Mouse (Mus musculus) left cerebral cortex, adult 8-10 months (tissue): ENCODE data around the gene Hs3st4. TPM values are rescaled to one million over a fixed set of nuclear protein-coding genes. Genes with fewer than 3 reads are reported as not detected.

Experiments
- DNase-seq, 2 experiments: peaks; one replicate each; pipeline ENCODE4 v3.0.0; 2022; ENCODE audit warnings: low spot score in 2 of 2
- total RNA-seq, 4 experiments: library from RNA; stranded (reverse); gene quantifications; 2 replicates each; pipeline ENCODE4 v1.2.4; 2022

The Hs3st4 gene
- 10 to 100 TPM; 51.2 to 61.2 (median 54.6) TPM for total RNA-seq

DNA sequence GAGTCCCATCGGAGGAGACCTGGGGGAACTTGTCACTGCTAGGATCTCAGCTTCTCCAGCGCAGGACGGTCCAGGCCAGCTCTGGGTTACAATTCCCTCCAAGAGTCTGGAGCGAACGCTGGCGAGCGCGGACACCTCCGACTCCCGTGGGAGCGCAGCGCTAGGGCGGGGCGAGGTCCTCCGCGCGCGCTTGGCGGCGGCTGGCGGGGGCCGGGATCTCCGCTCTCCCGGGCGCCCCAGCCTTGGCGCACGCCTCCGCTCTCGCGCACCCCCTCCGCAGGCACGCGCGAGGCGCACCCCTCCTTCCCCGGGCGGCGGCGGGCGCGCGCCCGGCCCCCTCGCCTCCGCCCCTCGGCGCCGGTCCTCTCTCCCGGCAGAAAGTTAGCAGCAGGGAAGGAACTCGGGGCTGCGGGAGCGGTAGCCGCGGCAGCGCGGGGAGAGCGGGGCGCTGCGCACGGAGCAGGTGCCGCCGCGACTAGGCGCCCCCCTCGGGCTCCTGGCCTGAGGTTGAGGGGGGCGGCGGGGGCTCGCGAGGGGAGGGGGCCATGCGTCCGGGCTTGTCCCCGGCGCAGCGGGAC, at the start of gene Hs3st4:
Gene Hs3st4 (plus strand): TSS at position 409 of the 578 bp plus-strand sequence.
- DNase-seq, result peak in 1 of 2 experiments; percentile 14

DNA sequence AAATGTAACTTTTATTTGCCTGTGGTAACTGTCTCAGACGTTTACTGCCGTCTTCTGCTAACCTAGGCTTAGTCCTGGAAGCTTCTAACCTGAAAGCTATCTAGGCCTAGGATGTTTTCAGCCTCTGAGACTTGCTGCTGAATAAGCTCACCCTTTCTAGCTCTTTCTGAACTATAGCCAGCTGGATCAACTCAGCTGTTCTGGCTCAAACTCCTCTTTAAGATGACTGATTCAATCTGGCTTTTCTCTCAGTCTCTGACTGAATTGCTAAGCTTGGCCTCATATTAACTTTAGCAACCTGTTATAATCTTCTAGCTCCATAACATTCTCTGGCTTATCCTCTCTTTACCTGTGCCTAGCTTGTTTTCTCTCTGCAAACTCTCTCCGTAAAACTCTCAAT, 35.8 kb upstream of the Hs3st4 start:
- DNase-seq, result no peak

DNA sequence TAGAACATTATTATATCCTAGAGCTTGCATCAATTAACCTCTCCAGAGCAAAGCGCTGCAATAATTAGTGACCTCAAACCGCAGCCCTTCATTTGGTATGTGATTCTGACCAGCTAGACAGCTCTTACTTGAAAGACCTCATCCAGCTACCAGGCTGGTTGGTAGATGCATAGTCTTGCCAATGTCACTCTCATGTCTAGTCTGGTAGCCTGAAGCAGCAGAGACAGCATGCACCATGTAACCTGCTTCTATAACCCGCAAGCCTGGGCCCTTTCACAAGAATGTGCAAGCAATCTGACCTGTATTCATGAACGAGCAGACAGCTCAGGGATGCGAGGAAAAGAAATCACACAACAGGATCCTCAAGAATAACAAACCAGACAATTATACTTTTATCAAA, 19.6 kb upstream of the Hs3st4 start:
- no peak for DNase-seq

DNA sequence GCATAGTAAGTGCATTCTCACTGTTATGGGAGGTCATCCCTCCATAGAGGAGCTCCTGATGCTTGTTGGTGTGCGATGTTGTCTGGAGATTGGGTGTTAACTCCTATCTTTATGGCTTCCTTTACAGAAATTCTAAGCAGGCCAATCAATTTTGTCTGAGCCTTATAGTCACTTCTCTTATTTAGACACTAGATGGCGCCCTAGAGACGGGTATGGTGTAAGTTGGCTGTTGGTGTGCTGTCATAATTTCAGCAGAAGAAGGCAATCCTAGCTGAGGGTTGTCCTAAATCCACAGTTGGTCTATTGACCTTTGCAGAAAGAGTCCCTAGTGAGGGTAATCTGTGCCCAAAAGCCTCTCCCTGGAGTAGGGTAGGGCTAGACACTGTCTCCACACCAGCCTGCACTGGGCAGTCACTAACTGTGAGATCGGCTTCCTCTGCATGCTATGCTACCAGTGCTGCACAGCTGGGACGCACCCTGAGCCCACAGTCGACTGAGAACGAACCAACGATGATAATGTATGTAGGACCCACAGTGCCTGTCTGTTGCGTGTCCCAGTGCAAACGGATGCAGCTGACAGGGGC, 18.0 kb upstream of the Hs3st4 start:
- no peak for DNase-seq

DNA sequence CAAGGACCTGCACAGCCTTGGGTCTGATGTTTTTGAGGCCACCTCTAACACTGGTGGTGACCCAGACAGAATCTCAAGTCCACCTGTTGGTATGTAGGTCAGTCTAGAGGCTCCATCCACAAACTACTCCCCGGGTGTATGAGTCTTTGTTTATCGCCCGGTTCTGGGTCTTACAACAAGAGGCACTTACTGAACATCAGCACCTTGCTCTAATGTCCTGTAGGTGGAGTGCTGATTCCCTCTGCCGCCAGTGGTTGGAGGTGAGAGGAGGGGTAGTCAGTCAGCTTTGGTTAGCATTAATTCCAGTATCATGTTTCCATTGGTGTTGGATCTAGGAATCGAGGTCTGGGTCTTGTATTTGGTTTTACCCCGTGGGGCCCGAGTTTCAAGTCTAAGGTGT, 17.2 kb upstream of the Hs3st4 start:
- no peak for DNase-seq

DNA sequence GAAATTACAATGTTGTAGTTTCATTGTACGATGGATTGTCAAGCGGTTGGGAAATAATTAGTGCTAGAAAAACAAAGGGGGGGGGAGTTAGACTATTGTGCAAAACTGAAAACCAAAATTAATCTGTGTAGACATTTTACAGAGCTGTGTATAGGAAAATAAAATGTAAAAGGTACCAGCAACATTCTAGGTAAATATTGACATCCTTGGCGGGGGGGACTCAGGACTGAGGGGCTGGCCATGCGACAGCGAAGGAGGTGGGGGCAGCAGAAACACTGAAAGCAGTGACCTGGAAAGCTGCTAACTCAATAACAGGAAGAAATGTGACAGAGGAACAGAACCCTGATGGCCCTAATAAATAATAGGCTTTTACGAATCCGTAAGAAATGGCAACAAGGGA, 7.2 kb upstream of the Hs3st4 start:
- no peak for DNase-seq

DNA sequence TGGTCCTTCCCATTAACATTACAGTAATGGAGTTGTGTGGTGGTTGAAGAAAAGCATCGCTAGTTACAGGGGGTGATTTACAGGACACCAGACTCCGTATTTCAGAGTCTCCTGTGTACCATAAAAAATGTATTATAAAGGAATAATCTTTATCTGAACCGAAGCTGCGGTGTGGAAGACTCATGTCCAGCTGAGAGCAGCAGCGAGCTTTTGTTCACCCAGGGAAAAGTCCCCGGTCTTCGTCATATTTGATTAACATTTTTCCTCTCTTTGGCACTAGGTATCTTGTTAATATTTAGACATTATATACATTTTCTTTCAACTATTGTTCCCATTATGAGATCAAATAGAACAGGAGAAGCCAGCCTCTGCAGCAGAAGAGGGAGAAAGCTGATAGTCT, 1.2 kb upstream of the Hs3st4 start:
- no peak for DNase-seq

DNA sequence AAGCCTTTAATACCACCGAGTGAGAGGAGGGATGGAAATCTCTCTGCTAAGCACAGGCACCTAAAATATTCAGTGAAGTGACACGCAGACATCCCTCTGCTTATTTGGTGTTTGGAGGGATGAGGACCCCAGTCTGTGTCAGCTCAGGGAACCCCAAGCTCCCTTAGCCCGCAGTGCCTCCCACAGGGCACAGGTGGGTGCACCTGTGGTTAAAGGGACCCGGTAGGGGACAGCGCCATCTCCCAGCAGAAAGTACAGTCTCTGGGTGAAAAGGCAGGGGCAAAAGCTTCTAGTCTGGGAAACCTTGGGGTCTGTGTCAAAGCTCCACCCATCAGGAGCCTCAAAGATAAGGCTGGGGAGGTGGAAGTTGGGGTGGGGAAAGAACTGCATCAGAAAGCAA, 659 bp upstream of the Hs3st4 start:
- DNase-seq, result no peak

DNA sequence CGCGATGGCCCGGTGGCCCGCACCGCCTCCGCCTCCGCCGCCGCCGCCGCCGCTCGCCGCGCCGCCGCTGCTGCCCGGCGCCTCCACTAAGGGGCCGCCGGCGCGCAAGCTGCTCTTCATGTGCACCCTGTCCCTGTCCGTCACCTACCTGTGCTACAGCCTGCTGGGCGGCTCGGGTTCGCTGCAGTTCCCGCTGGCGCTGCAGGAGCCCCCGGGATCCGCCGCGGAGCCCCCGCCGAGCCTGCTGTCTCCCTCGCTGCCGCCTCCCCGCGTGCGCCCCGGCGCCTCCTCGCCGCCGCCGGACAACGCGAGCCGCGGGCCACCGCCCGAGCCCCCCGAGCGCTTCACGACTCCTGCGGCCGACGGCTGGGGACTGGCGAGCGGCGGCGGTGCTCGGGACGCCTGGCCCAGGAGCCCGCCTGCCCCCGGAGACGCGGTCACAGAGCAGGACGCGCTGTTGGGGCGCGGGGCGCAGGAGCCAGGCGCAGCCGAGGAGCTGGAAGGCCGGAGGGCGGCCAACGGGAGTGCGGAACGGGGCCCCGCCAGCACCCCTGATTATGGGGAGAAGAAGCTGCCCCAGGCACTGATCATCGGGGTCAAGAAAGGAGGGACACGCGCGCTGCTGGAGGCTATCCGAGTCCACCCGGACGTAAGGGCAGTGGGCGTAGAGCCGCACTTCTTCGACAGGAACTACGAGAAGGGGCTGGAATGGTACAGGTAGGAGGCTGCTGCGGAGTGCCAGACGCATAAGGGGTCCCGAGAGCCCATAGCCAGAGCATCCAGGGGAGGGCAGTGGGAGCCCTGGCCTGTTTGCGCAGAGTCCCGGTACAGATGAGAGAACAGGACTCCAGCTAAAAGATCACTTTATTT, 743 bp downstream of the Hs3st4 start:
- DNase-seq, result no peak

DNA sequence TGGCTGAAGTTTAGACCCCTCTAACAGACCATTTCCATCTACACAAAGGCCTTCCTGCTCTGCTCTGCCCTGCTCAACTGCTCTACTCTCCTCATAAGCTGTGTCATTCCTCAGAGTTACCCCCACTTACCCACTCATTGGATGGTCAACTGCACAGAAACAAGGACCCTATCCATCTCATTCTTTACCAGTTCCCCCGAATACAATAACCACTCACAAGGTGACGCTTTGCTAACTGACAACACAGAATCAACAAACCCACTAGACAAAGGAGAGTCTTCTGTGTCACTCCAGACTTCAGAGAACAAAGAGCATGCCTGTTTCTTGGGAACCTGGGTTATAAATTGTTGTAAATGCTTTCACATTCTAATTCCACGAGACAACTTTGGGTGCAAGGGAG, 9.5 kb downstream of the Hs3st4 start:
- DNase-seq, result no peak

DNA sequence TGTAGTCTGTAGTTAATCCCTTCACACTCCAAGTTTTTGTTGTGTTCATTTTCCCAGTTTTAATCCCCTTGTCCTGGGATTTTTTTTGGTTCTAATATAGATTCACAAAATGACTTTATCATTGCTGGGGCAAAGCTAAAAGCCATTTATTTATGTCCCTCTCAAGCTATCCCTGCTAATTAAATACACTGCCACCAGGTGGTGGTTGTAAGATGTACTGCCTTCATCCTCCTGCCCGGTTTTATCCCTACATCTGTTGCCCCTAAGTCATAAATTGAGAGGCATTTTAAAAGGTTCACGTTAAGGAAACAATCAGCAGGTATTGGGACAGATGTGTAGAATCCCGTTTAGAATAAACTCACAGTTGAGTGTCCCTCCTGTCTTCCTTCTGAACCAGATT, 14.6 kb downstream of the Hs3st4 start:
- no peak for DNase-seq

DNA sequence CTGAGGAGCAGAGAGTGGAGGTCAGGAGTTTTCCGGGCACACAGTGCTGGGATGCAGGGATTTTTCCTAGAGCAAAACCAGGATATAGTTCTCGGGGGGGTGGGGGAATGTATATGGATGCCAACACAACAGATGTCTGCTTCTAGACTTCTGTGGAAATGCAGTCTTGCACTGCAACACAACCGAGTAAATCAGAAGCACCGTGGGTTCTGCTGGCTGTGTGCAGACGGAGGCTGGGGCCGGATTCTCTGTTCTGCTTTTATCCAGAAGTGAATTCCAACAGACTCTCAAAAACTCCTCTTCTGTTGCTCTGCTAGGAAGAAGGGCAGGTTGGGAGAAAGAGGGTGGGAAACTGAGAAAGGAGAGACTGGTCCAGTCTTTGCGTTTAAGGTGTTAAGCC, 15.9 kb downstream of the Hs3st4 start:
- peak in 1 of 2 experiments; percentile 40 for DNase-seq

DNA sequence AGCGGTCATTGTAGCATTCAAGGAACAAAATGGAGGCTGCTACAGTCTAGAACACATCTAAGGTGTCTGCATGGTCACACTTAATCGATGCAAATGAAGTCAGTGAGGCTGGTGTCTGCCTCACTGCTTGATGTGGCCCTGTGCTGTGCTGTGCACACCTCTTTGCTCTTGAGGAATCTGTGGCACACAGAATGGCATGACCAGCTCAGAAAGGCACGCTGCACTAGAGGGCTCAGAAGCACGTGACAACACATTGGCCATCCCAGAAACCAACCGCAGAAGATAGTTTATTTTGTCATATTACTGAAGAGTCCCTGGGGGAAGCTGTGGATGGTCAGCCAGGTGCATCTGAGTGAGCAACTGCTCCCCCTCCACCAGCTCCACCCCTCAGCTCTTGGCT, 44.2 kb downstream of the Hs3st4 start:
- DNase-seq, result no peak

DNA sequence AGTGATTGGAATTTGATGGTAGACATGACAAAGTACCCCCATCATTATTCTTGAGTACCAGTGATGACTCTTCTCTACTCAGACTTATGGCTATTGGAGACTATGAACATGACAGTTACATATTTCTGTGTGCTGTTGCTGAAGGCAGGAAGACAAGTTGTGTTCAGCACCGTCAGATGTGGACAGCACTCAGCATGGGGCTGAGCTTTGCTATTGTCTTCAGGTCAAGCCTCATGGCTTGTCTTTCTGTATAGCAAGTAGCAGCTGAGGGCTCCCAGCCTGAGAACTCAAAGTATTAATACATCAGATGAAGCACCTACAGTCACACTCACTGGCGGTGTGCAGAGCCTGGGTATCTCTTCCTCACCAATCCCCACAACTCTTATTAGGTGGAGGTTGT, 49.6 kb downstream of the Hs3st4 start:
- no peak for DNase-seq

DNA sequence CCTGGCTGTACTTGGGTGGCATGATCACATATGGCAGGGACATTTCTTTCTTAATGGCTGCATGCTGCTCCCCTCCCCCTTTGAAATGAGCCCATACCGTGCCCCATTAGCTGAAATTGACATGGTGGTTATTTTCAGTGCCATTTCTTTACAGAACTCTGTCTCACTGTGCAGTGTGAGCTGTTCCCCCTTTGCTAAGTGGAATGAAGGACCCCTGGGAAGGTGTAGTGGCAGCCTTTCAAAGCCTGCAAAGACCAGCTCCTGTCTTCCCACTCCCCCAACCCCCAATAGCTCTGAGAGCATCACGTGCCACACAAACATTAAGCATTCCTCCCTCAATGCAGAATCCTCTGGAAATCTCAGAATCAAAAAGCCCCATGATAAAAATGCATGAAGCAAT, 50.7 kb downstream of the Hs3st4 start:
- DNase-seq, result no peak

DNA sequence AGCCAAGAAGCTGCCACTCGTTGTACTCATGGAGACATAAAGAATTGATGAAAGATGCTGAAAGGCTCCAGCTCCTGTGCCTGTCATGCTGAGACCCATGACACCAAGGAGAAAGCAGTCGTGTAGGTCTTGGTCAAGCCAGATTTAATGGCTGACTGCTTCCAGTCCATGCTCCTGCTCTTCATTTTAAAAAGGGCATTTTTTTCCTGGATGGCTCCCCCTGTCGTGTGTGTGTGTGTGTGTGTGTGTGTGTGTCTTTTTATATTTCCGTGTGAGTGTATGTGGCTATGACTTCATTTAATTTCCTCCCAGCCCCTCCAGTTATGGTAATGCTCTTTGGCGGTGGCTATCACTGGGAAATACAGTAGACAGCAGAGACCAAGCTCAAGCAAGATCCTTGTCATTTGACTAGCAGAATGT, 54.6 kb downstream of the Hs3st4 start:
- DNase-seq, result no peak

DNA sequence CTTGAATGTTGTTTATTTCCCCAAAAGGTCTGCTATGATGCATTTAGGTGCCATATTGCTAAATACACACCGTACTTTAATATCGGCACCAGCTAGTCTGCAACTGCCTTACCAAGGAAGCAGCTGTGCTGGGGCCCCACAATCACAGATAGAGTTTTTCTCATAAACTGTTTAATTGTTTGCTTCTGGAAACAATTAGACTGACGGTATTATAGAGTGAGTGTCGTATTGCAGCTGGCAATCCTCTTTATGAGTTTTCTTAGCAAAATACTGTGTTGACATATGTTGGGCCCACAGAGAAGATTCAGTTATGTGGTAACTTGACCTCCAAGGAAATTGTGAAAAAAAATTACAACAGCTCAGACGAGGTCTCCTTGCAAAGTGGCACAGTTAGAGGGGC, 56.5 kb downstream of the Hs3st4 start:
- DNase-seq, result no peak

DNA sequence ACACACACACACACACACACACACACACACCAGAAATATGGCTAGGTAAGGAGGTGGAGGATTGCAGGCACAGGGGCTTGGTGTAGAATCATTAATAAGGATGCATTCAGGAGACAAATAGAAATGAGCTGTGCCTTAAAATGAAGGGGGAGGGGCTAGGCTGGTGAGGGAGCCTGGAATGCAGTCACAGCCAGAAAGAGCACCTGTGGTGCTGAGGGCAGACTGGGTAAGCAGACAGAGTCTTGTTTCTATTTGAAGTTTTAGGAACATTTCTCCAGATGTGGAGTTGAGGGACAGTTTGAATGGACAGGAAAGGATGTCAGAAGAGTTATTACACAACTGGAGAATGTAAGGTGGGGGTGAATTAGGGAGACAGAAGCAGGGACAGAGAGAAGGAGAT, 64.7 kb downstream of the Hs3st4 start:
- DNase-seq, result no peak

DNA sequence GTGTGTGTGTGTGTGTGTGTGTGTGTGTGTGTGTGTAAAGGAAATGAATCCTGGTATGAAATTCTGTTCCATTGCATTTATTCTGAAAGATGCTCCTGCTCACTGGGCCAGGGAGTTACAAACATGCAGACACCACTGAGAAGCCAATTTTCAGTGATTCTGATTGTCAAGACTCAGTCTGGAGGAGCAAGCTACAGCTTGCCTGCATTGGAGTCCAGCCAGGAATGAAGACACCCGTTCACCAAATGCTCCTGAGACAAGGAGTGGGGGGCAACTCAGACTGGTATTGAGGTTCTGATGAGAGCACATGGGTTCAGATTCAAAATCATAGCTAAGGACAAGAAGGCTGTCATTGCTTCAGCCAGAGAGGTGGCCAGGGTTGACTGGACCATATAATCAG, 66.3 kb downstream of the Hs3st4 start:
- DNase-seq, result no peak

DNA sequence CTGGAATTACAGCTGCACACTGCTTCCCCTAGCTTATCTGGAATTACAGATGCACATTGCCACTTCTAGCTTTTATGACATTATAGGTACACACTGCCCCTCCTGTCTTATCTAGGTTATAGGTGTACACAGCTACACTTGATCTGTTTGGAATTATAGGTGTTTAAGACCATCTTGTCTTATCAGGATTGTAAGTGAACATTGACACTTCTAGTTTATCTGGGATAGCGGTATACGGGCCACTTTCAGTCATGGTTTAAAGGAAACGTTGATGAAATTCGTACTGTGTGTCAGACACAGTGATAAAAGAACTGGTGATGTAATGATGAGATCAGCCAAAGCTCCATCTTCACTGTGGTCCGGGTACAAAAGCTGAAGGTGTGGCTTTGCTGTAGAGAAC, 67.8 kb downstream of the Hs3st4 start:
- DNase-seq, result no peak

DNA sequence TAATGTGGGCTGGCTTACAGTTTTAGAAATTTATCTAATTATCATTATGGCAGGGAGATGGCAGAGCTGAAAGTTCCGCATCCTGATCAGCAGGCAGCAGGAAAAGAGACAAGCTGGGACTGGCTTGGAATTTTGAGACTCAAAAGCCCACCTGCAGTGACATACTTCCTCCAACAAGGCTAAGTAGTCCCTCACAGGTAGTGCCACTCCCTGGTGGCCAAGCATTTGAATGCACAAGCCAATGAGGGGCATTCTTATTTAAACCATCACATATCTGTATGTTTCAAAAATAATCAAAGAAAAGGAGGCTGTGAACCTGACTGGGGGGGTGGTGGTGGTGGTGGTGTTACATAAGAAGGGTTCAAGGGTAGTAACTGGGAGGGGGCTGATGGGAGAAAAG, 101.1 kb downstream of the Hs3st4 start:
- no peak for DNase-seq

DNA sequence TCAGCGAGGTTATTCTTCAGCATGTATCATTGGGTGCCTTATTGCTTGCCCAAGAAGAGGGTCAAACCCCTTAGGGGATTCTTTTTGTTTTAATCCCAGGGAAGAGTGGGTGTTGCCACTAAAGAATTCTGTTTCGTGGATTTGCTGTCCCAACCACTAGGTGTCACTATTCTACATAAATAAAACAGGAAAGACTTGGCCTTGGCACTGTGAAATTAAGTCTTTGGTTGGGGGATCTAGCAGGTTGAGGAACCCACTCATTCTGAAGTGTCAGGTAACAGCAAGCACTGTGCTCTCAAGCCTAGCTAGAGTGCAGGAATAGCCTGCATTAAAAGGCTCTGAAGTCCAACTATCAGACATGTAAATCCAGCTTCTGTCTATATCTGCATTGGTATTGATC, 146.3 kb downstream of the Hs3st4 start:
- DNase-seq, result no peak

DNA sequence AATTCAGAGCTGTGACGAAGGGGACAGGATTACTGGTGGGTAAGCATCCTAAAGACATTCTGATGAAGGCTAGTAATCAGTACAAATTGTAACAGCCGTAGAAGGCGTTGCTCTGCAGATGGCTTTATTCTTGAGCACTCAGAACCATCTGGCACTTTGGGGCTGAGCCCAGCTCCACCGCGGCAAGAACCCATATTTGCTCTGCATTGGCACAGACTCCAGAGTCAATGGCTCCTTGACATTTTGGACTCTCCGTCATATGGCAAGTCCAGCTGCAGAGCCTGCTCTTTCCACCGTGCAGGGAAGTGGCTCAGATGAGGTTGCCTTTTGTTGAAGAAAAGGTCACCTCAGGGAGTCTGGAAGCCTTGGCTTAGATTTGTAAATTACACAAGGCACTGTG, 148.6 kb downstream of the Hs3st4 start:
- DNase-seq, result peak; percentile 39 to 66
